In genomic region chr5:124045453-124046010, GRCm38 (mm10) we compare ENCODE assay signal across 12 mouse cellular contexts. TPM values are rescaled to one million over a fixed set of nuclear protein-coding genes. Genes with fewer than 3 reads are reported as not detected.
DNase-seq lines count a peak whose midpoint lies in the region; ATAC-seq lines count a peak whose summit lies in the region.
"Had no signal": no experiment of that assay in that cellular context is flagged by ENCODE, and none has a peak within 500 bp of the region (broad histone marks: within the 10 kb centered on the region; RNA-seq: fewer than 3 reads in every experiment).

No protein-coding gene starts in this region.

- H3K36me3 ChIP-seq in hindbrain, embryonic 13.5 days, result no peaks in the 10 kb centered on the region
- H3K36me3 ChIP-seq in neural tube, embryonic 13.5 days, result no peaks in the 10 kb centered on the region

- no peak overlapping the region for H3K4me2 ChIP-seq in hindbrain, embryonic 13.5 days
- no peak overlapping the region for H3K4me2 ChIP-seq in neural tube, embryonic 13.5 days

- no peak overlapping the region for H3K4me3 ChIP-seq in hindbrain, embryonic 13.5 days
- H3K4me3 ChIP-seq in neural tube, embryonic 13.5 days, result no peak overlapping the region

- H3K4me1 ChIP-seq in hindbrain, embryonic 13.5 days (replicated peaks), result peaks cover 43% of the 10 kb centered on the region
- H3K4me1 ChIP-seq in neural tube, embryonic 13.5 days (replicated peaks), result peaks cover 38% of the 10 kb centered on the region

- WGBS in hindbrain, embryonic 13.5 days, result 21% methylated on average over 11 of the region's 11 CpGs
- WGBS in neural tube, embryonic 13.5 days, result 26% methylated on average over 11 of the region's 11 CpGs

- H3K27ac ChIP-seq in hindbrain, embryonic 13.5 days, result peak overlapping the region; percentile 73
- H3K27ac ChIP-seq in neural tube, embryonic 13.5 days (replicated peaks), result peak overlapping the region; percentile 64; the same call in 1 of the 2 replicates

- no peaks in the 10 kb centered on the region for H3K27me3 ChIP-seq in hindbrain, embryonic 13.5 days
- H3K27me3 ChIP-seq in neural tube, embryonic 13.5 days, result no peaks in the 10 kb centered on the region

- ATAC-seq in hindbrain, embryonic 13.5 days (ENCODE audit: low FRiP score), result no peak
- no peak for ATAC-seq in neural tube, embryonic 13.5 days (ENCODE audit: low read depth)
- ATAC-seq: intestine, embryonic 16.5 days had no signal

- H3K9me3 ChIP-seq in hindbrain, embryonic 13.5 days, result no peaks in the 10 kb centered on the region
- no peaks in the 10 kb centered on the region for H3K9me3 ChIP-seq in neural tube, embryonic 13.5 days

- intact Hi-C loops in left cerebral cortex, postnatal 4 days (cut with DNase I), result no loop called here
- intact Hi-C loops in left cerebral cortex, postnatal 14 days (cut with DNase I), result no loop called here

- DNase-seq in embryo, embryonic 10 days (ENCODE audit: low spot score), result peak; percentile 29
- no peak for DNase-seq in embryo, embryonic 9.5 days (ENCODE audit: extremely low spot score)
- peak; percentile 86 for DNase-seq in left cerebral cortex, postnatal 4 days
- DNase-seq in left cerebral cortex, postnatal 14 days (ENCODE audit: low spot score in 2 of 2), result no peak
- no peak for DNase-seq in adrenal gland, postnatal 36 days
- DNase-seq in thymus, postnatal 36 days, result no peak
- DNase-seq: adrenal gland, adult 2 months; lung, adult 18-20 months; thymus, adult 18-20 months had no signal

- H3K9ac ChIP-seq in hindbrain, embryonic 13.5 days, result peak overlapping the region; percentile 3; the same call in 1 of the 2 replicates
- 0 out of 2 replicates have a peak overlapping the region, but pooled peaks have one; percentile 2 for H3K9ac ChIP-seq in neural tube, embryonic 13.5 days

RNA-seq across cellular contexts. Expression of gene Vps37b, which starts 13.5 kb away (rescaled TPM):
- total RNA-seq in left cerebral cortex, postnatal 4 days (2021), result 10 to 100 TPM; 46.2 to 49.9 TPM
- 10 to 100 TPM; 51.4 to 58.3 TPM for total RNA-seq in left cerebral cortex, postnatal 14 days (2021)
- 79.3 and 84.7 TPM in 2 replicates for polyA plus RNA-seq in hindbrain, embryonic 13.5 days (2015; fragmentation: Nextera tagmentation; extraction: Ambion mirVana)
- polyA plus RNA-seq in neural tube, embryonic 13.5 days (2015; fragmentation: Nextera tagmentation; extraction: Ambion mirVana), result 77.5 and 78.5 TPM in 2 replicates
- 100 to 1,000 TPM in 1 of 2 experiments, 10 to 100 TPM in 1; 93.1 to 188 TPM for total RNA-seq in adrenal gland, postnatal 36 days (2021)

RNA-seq across cellular contexts. Expression of gene Abcb9, which starts 50.1 kb away (rescaled TPM):
- 10 to 100 TPM; 26.5 to 28.8 TPM for total RNA-seq in left cerebral cortex, postnatal 4 days (2021)
- 10 to 100 TPM; 57.5 to 58.4 TPM for total RNA-seq in left cerebral cortex, postnatal 14 days (2021)
- 7.1 and 8.3 TPM in 2 replicates for polyA plus RNA-seq in hindbrain, embryonic 13.5 days (2015; fragmentation: Nextera tagmentation; extraction: Ambion mirVana)
- polyA plus RNA-seq in neural tube, embryonic 13.5 days (2015; fragmentation: Nextera tagmentation; extraction: Ambion mirVana), result 8.1 and 10.3 TPM in 2 replicates
- total RNA-seq in adrenal gland, postnatal 36 days (2021), result 10 to 100 TPM; 10.8 to 11.4 TPM

Comparison
In these comparisons a context has a peak if more than half of its experiments do, and no peak if none do; other contexts are left out.
1. DNase-seq: peak in embryo, embryonic 10 days (single experiment) and left cerebral cortex, postnatal 4 days (single experiment); none in embryo, embryonic 9.5 days (single experiment), left cerebral cortex, postnatal 14 days (0 of 2), adrenal gland, postnatal 36 days (0 of 2) and thymus, postnatal 36 days (0 of 2).